Mouse (Mus musculus) ovary, postnatal 10 days (tissue): ENCODE results near the gene Krt77.

ENCODE experiments used
- DNase-seq: peaks from one replicate; pipeline ENCODE4 v3.0.0; 2022; ENCODE audit warnings: low spot score

The Krt77 gene

DNA sequence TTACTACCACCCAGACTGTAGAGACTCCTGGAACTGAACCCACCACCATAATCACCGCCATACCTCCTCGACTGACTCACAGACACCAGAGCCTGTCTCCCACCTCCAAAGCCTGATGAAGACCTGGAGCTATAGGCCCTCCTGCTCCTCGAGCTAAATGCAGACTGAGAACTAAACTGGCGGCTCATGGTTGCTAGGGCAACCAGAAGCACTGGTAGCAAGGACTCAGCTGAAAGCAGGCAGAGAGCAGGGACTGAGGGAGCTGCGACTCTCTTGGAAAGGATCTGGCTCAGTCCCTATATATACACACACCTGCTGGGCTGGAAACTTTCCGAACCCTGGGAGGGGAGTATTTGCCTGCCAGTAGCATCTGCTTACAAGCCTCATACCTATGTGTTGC is at the start of gene Krt77:
Gene Krt77, minus strand, starts transcription at position 275 of the 400 bp plus-strand sequence.
- no peak for DNase-seq

DNA sequence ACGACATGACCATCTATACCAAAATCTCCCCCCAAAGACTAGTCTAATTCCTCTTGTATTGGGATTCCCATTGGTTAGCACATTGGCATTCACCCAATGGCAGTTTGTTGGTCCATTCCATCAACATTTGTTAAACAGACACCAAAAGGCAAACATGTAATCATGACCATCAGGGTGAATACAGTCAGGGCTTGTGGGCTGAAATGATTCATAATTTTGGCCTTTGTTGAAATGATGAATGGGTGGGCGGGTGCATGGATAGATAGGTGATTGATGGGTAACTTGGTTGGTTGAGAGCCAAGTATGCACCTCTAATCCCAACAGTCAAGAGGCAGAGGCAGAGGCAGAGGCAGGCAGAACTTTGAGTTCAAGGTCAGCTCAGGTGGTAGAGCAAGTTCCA is 46.6 kb upstream of the Krt77 start:
- no peak for DNase-seq

DNA sequence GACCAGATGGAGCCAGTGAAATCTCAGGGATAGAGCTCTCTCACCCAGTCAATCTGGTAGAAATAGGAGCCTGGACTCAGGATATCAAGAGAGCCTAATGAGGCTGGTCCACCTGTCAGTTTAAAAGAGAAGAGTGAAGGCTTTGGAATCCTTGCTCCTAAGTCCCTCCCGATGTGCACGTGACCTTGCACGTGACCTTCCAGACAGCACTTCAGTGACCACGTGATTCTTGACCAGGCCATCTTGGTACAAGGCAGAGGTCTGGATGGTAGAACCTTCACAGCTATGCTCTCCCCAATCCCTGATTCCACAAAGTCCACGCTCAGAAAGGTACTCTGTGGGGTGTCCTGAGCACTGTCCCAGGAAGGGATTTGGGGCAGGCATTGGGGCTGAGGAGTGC is 35.3 kb upstream of the Krt77 start:
- DNase-seq, result no peak

DNA sequence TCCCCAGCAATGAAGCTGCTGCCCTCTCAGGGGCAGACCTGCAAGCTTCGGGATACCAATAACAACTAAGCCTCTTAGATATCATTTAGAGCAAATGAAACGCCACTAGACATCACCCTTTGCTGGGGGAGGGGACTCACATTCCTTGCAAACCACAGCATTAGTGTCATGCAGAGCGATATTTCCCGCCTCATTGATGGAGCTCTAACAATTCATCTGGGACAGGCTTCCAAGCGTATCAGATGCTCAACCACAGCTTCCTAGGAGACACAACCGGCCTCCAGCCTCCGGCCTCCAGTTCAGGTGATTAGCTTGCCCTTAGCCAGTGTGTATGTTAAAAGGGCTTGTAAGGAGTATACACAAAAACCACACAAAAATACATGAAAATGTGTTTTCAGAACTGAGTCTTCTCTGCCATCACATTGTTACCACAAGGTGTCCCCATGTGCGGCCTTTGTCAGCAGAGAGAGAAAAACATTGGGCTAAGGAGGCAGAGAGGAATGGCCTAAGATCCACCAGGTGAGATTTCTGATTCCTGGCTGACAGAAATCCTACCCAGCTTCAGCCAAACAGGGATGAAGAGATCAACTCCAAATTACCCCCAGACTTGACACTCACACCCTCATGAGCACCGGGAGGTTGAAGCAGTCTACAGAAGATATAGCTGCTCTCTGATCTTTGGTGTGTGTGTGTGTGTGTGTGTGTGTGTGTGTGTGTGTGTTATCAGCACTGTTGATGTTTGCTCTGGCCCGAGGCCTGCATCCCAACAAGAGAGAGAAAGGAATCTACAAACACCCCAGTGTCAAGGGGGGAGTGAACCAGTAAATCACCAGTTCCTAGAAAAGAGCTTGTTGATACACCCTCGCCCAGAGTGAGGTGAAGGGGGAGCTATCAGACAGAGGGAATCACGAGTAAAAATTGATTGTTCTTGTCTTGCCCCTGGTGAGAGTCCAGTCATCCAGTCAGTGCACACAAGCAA is 33.0 kb upstream of the Krt77 start:
- no peak for DNase-seq

DNA sequence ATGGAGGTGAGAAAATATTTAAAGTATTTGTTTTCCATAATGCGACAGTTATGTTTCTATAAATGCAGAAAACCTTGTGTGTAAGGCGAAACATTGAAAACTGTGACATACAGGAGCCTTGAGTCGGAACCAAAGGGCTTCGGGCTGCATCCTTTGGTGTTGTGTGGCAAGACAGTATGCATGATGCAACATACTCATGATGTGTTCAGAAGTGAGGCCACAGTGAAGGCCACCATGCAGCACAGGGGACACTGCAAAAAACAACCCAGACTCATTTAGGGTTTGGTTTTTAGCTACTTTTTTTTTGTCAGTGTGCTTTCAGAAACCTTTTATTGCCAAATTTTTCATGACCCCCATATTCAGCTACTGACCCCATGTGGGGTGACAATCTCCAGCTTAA is 25.7 kb upstream of the Krt77 start:
- DNase-seq, result no peak

DNA sequence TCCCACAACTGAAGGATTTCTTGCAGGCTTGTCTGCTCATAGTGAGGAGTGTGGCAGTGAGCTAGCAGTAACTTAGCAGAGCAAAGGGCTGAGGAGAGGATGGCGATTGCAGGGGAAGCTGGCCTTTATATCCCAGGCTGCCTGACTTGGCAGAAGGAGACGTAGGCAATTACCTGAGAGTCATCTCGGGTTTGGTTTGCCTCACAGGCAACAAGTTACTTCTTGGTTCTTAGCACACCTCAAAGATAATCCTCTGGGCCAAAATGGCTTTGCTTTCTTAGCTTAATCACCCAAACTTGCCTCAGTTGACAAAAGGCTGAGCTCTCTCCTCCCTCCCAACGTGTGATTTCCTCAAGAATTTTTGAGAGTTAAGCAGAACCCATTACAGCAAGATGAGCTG is 23.3 kb upstream of the Krt77 start, which contains the start of gene Krt76:
Gene Krt76, minus strand, starts transcription at position 101 of the 400 bp plus-strand sequence.
- no peak for DNase-seq

DNA sequence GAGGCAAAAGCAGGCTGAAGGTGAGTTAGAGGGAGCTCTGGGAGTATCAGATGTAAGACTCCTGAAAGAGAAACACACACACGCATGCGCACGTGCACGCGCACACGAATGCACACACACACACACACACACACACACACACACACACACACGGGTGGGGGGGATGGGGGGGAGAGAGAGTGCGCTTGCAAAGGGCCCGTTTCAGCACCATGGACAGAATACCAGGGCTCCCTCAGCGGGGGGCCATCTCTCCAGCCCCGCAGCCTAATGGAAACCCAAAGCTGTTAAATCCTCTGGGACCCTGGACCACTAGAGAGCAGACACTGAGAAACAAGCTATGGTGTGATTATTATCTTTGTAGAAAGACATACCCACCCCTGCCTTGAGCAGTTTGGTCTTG is 10.3 kb upstream of the Krt77 start:
- DNase-seq, result no peak

DNA sequence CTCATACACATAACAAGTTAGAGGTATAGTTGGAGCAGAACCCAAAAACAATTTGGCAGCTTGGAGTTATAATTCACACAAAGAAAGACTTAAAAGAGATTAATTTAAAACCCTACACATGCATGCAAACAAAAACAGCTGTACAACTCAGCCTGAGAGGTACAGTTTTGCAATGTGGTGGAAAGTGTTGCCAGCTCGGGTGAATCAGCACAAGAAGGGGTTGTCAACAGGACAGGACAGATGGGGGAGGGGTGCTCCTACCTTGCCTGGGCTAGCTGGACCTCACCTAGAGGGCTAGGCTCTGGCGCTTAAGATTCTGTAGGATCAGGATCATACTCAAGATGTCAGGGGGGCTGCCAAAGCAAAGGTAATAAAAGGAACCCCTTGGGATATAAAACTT is 8.5 kb upstream of the Krt77 start:
- DNase-seq, result no peak

DNA sequence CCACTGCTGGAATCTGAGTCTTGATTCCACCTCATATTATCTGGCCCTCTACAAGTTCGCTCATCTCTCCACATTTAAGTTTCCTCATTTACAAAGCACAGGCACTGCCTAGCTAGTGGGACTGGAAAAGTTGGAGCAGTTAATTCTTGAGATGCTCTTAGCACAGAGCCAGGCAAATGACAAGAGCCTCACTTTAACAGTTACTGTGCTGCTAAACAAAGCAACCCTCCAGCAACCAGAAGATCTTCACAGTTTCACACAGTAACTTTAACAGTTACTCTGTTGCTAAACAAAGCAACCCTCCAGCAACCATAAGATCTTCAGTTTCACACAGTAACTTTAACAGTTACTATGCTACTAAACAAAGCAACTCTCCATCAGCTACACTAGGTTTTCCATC is 4.9 kb upstream of the Krt77 start:
- no peak for DNase-seq

DNA sequence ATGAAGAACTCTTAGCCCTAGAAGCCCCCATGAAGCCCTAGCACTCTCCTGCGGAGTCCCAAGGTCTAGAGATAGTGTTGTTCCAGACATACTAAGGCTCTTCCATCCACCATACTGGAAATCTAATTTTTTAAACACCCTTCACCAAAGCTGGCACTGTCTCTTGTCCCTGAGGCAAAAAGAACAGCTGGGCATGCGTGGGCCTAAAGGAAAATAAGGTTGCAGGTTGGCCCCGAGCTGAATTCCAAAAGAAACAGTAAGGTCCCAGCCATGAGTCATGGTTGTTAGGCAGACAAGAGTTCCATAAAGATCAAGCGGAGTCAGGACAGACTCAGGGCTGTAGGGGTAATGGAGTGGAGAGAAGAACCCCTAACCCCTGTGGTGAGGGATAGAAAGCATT is 3.7 kb upstream of the Krt77 start:
- no peak for DNase-seq

DNA sequence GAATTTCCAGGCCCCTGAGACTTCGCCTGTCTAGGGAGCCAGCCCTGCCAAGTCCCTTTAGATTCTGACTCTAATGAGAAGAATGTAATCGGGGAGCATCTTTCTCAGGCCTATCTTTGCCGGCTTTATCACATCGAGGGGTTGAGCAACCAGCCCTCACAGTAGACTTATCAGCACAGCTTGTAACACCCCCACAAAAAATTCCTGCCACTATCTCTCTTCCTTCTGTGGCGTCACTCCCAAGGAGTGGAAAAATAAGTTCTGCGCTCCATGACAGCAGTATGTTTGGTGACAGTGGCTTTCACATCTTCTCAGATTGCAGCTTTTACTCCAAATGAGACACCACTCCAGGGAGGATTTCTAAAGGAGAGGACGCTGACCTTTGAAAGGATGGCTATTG is 2.8 kb downstream of the Krt77 start:
- no peak for DNase-seq

DNA sequence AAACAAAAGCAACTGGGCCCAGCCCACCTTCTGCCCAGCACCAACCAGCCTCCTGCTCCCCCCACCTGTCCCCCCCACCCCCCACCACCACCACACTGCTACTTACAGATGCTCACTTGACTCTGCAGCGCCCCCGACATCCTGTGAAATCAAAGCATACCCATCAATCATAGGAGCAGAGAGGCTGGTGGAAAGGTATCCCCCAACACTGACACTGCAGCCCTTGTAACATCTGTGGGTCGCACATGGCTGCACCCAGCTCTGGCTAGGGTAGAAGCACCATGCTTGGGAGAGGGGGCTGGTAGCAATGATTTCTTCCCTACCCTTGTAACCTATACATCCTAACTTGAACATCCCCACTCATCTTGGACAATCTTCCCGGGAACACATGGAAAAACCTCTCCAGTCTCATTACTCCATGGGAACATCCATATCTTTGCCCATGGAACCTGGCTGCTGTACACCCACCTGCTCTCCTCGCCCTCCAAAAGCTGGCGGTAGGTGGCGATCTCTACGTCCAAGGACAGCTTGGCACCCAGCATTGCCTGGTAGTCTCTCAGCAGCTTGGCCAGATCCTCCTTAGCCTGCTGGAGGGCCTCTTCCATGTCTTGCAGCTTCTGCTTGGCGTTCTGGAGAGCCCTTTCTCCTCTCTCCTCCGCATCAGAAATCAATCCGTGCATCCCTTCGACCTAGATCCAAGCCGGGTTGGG is 8.9 kb downstream of the Krt77 start:
- DNase-seq, result no peak

DNA sequence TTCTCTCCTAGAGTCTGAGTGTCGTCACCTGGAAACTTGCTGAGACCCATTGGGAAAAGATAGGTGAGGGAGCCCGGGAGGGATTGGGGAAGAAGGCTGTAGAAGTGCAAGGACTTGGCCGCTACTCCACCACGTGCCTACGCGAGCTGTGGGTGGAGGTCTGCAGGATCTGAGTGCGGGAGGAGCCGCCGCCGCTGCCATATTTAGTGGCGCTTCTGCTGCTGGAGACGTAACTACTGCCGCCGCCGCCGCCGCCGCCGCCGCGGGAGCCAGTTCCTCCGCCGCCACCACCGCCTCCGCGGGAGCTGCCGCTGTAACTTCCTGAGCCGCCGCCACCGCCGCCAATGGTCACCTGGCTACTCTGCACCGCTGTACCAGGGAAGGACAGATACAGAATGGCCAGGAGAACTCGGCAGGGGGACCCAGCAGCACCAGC is 9.8 kb downstream of the Krt77 start:
- peak; percentile 6 for DNase-seq

DNA sequence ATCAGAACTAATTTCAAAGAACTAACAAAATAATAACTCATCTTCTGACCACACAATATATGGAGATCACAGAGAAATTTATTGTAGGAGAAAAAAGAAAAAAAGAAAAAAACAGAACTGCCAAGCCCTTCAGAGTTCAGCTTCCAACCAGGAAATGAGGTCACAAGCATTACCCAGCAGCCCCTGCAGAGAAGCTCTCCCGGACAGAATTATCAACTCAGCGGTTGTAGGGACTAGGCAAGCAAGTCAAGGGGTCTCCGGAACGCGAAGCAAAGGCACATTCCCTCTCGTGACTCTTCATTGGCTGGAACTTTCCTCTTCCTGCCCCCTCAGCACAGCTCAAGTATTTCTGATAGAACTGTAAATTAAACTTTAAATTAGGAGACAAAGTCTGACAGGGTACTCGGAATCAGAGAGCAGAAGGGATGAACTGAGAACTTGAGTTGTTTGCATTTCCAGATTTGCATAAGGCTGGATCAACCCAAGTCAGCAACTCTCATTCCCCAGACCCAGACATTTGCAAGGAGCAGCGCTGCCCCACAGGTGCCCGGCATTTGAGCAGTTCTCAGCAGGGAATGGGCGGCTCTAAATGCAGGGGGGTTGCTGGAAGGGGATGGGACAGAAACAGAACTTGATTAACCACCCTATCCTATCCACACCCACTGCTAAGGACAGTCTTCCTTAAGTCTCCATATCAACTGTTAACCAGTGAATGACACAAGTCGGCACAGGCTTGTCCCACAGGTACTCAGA is 10.7 kb downstream of the Krt77 start:
- DNase-seq, result no peak

DNA sequence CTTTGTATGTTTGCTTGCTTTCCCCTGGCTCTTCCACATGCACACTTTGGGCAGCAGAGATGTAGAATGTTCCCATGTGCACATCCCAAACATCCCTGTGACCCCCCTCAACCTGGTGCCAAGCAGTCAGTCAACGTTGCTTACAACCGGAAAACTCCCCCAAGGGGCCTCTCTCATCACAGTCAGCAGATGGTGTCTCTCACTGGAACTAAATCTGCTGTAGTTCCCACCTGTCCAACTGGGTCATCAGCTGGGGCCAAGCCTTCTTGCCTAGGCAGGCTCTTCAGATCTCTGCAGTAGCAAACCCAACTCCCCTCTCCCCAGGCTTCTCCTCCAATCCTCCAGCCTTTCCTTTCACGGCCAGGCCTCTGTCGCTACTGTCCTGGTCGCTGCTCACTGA is 12.8 kb downstream of the Krt77 start:
- DNase-seq, result no peak

DNA sequence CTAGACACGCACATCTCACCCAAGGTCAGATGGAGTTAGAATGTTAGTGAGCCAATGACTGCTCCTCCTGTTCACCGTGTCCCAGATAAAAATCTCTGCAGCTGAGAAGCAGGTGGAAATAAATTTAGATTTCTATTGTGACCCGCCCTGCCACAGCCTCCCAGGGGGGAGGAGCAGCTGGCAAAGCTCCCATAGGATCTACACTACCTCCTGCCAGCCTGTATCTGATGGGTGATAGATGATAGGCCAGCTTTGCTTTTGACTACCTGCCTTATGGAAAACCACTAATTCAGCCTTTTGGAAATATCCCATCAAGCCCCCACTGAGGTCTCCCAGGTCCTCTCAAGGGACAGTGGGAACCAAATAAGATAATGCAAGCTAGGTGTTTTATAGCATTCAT is 13.8 kb downstream of the Krt77 start:
- DNase-seq, result no peak

DNA sequence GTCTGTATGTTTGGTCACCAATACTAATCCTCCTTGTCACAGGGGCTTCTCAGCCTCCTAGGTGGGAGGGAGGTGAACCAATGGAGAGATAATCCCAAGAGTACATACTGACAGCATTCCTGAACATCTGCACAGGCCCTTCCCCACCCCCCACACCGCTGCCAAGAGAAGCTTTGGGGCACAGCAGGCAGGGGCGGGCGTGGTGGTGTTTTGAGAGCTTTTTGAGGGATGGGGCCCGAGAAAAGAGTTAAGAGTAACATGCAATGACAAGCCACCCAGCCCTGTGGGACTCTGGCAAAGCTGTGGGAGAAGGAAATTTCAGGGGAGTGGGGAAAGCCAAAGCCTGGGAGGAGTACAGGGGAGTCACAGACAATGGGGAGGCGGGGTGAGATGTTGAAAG is 15.2 kb downstream of the Krt77 start:
- DNase-seq, result no peak

DNA sequence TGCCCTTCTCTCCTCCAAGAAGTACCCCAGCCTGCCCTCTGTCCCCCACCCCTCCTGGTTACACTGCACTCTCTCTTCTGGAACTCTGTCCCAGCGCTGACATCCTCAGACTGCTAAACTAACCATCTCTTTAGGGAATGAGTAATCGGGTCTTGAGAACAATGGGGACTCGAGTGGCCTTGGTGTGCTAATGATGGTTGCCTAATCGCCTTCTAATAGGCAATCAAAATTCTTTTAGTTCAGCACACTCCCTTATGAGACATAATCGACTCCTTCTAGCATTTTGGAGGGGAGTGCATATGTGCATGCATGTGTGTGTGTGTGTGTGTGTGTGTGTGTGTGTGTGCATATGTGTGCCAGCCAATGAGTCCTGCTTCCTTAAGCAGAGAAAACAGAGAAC is 16.9 kb downstream of the Krt77 start:
- DNase-seq, result no peak

DNA sequence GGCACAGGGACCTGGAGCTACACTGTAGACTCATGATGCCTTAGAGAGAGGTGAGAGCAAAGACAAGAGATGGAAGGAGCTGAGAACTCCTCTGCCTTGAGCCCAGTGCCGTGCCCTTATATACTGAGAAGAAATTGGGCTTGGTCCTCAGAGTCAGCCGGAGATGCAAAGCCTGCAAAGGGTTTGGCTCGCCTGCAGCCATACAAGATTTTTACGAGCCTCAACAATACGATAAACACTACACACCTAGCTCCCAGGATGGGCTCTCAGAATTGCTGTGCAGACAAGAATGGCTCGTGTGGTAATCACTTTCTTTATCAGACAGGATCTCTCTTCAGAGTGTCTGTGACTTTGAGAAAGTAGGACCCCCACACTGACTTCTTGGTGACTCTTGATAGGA is 18.8 kb downstream of the Krt77 start, which contains the start of gene Krt1:
Gene Krt1, minus strand, starts transcription at position 101 of the 400 bp plus-strand sequence.
- no peak for DNase-seq

DNA sequence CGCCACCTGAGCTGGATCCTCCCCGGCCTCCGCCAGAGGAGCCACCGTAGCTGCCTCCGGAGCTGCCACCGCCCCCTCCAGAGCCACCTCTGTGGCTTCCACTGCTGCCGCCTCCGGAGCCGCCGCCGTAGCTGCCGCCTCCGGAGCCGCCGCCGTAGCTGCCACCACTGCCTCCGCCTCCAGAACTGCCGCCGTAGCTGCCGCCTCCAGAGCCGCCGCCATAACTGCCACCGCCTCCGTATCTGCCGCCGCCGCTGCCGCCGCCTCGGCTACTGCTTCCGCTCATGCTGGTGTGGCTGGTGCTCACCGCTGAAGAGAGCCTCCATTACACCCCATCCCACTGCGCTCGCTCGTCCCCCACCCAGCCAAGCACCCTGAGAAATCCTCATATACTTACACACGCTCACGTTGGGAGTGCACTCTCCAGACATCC is 23.5 kb downstream of the Krt77 start:
- DNase-seq, result no peak

DNA sequence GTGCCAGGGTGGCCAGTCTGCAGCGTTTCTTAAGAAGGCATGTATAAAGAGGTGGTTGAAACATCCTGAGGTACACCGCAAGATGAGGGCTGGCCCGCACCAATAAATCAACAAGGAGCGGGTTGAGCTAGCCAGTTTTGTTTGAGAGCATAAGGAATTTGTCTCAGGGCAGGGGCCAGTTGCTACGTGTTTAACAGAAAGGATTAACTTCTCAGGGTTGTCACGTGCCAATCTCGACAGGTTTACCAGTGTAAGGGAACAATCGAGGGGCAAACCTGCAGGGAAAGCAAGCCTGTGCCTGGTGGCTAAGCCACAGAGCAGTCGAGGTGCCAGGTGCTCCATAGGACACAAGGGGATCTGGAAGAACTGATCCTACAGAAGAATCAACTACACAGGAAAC is 26.3 kb downstream of the Krt77 start:
- no peak for DNase-seq

DNA sequence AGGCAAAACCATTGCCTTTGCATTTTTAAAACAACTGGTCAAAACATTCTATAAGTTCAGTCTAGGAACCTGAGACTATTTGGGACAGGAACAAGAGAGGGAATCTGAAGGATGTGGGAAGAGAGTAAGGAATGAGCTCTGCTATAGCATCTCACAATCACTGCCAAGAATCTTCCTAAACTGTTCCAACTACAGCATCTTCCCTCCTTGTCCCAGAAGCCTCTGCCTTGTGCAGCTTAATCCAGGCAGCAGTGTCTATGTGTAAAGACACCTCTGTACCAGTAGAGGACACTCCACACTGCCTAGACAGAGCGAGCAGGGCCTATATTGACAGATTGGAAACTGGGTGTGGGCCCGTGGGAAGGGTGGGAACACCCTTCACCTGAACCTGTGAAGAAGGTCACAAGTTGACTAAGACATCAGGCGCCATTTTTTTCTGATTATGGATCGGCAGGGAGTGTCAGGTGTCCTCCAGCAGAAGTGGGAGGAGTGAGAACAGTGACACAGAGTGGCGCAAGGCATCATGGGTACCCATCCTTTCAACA is 34.6 kb downstream of the Krt77 start:
- no peak for DNase-seq
